Mouse (Mus musculus) yolk sac, embryonic 10.5 days (tissue): ENCODE measurements at regions not wholly inside any gene's neighbourhood (a gene's known extent, or its start where the extent isn't known, plus 50 kb on each side); places are given as distances from the start of the nearest gene placed in this dataset.
"Not testable (repeated sequence)": the region's sequence is repeated elsewhere in the genome, so short reads cannot be mapped to it uniquely, and the experiment has no call there.

Experiments used
- DNase-seq: peaks from one replicate; pipeline ENCODE4 v3.0.0-alpha.2; 2017; ENCODE audit warnings: low spot score

DNA sequence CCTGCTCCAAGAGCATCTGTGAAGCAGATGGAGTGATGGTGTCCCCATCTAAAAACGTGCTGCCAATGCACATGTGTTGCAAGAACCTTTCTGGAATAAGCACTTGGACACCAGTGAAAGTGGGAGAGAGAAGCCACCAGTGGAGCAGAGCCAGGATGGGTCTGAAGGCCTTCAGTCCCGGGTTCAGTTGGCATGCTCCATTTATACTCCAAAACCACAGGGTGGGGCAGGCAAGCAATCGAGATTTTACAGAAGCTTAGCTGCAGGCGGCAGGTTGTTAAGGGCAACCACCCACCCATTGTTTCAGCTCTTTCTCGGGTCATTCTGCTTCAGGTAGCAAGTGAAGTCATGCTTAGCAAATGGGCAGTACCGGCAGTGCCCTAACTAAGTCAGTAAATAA, 51.8 kb upstream of the Sv2b start:
- no peak for DNase-seq

- no peak for DNase-seq
Measured at GRCm38 (mm10) chr7:75362541-75362940, 53.5 kb upstream of the Sv2b start.

GRCm38 (mm10) chr7:75365480-75365879, 56.4 kb upstream of the Sv2b start:
- no peak for DNase-seq

DNA sequence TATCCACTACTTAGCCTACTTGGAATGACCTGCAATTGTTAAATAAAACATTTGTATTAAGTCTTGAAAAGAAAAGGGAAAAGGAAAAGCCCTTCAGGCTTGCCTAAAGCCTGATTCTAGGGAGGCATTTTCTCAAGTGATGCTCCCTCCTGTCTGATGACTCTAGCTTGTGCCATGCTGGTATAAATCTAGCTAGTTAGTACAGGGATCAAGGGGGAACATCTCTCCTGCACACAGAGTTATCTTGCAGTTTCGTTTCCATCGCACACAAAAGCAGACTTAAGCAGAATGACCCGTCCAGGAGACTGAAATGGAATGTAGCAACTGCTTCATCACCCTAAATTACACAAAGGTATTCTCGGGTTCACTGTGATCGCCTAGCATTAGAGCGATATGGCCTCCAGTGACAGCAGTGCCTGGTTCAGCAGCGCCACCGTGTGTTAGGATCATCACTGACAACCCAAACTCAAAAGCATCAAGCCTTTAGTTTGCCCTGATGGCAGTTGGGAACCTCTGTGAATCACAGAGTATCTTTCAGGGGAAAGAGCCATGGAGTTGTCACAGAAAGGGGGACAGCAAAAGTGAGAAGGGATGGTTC, 57.3 kb upstream of the Sv2b start:
- DNase-seq = peak; percentile 40

DNA sequence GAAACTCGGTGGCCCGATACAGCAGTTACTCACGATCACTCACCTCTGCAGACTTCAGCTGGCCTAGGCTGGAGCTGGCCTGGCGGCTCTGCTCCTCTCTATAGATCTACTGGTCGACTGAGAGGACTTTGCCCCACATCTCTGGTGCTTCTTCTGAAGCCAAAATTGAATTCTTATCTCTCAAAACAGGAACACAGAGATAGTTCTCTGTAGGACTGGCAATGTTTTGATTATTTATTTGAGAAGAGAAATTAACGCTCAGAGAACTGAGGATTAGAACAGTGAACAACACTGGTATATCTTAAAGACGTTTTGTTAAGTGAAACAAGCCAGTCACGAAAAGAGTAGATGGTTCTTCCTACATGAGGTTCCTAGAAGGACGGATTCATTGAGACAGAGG, 59.3 kb upstream of the Sv2b start:
- DNase-seq = no peak

GRCm38 (mm10) chr7:75369366-75369765, 60.3 kb upstream of the Sv2b start:
- DNase-seq = no peak

DNA sequence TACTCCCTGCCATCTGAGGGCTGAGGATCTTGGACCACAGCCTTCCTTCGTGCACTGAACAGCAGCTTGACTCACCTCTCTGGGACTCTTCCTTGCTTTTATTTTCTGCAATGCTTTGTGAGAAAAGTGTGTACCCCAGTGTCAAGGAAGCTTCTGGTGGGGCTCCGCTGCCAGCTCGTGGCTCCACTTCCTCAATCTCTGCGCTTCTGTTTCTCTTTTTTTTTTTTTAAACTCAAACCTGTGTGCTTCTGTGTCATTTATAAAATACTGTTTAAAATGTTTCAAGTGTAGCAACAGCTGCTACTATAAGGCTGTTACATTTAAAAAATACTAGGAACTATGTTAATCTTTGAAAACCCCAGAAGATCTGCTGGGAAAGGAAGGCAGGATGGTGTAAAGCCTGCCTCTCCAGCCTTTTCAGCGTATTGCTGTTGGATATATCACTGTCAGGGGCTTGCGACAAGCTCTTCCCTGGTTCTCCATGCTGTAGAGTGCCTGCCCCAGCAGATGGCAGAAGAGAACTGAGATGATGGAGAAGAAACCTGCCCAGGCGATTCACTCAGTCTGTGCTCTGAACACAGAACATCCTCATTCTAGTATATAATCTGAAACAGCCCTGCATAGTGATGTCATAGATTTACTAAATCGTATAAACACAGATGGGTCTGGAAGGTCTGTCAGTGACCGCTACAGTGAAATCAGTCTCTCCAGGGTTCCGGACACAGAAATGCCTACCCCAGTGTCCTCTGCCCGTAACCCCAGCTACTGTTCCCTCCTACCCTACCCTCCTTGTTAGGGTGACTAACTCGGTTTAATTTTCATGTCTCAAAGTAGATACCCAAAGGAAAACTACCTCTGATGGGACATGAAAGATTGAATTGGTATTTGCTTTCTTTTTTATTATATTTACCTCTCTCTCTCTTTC, 61.8 kb upstream of the Sv2b start:
- DNase-seq = peak; percentile 74

GRCm38 (mm10) chr7:75371520-75371876, 62.4 kb upstream of the Sv2b start:
- DNase-seq = no peak

- DNase-seq = no peak
Measured at GRCm38 (mm10) chr7:75371991-75372390, 62.9 kb upstream of the Sv2b start.

DNA sequence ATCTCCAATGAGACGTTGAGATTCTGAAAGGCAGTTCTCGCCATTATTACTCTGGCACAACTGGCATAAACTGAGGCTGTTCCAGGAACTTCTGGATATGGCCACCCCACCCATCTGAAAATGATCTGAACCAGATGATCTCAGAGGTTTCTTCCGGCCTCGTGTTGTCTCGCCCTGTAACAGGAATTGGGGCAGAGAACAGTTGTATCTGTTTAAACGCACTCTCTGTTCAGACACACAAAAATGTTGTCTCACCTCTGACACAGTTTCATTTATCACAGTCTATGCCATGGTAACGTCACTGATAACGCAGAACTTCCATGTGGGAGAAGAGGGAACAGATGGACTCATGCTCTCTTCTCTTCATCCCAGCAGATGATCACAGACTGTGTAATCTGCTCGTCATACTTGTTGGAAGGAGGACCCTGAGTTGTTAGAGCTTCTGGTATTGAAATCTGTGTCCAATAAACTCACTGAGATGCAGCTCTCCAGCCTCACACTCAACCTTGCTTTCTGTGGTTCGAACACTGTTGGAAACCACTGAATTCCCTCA, 63.9 kb upstream of the Sv2b start:
- DNase-seq = no peak

- DNase-seq = no peak
Measured at GRCm38 (mm10) chr7:75374506-75374905, 65.4 kb upstream of the Sv2b start.

GRCm38 (mm10) chr7:75379595-75379994, 70.5 kb upstream of the Sv2b start:
- DNase-seq = no peak

DNA sequence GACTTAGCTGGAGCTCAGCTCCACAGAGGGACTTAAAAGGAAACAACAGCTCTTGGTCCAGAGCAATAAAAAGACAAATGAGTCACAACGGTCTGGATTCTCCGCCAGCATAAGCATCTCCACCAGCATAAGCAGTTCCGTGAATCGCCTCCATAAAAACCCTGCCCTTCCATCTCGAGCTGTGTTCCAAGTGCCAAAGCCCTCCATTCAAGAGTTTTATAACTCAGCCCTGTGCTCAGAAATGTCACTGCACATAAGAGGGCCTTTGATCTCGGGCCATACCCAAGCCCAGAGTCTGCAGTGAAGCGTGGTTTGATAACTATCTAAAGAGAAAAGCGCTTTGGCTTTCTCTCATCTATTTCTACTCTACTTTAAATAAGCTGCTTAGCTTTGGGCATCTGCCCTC, 70.8 kb upstream of the Akap13 start:
- DNase-seq = no peak

- no peak for DNase-seq
Measured at GRCm38 (mm10) chr7:75387033-75387432, 68.3 kb upstream of the Akap13 start.

- no peak for DNase-seq
Measured at GRCm38 (mm10) chr7:75387821-75388431, 67.4 kb upstream of the Akap13 start.

DNA sequence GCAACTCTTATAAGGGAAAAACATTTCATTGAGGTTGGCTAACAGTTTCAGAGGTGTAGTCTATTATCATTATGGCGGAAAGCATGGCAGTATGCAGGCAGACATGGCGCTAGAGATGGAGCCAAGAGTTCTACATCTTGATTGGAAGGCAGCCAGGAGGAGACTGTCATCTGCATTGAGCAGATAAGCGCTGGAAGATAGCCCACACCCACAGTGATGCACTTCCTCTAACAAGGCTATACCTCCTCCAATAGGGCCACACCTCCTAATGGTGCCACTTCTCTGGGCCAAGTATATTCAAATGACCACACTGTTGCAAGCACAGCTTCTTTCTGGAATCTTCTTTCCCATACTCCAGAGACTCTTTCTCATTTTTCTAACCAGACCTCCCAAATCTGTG, 65.2 kb upstream of the Akap13 start:
- DNase-seq = no peak

- DNase-seq = no peak
Measured at GRCm38 (mm10) chr7:75392783-75393182, 62.6 kb upstream of the Akap13 start.

- DNase-seq = no peak
Measured at GRCm38 (mm10) chr7:75393466-75393865, 61.9 kb upstream of the Akap13 start.

- no peak for DNase-seq
Measured at GRCm38 (mm10) chr7:75394866-75395580, 60.3 kb upstream of the Akap13 start.

GRCm38 (mm10) chr7:75397559-75397958, 57.8 kb upstream of the Akap13 start:
- peak; percentile 22 for DNase-seq

DNA sequence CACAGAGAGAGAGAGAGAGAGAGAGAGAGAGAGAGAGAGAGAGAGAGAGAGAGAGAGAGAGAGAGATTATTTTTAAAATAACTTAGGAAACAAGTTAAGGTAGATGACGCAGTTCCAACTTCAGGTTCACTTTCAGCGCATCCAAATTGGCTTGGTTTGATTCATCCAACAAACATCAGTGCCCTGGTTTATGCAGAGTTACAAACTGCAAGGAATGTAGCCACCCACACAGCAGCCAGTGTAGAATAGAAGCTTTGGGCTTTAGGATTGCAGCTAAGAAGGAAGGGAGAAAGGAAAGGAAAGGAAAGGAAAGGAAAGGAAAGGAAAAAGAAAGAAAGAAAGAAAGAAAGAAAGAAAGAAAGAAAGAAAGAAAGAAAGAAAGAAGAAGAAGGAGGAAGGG, 56.9 kb upstream of the Akap13 start:
- not testable (repeated sequence) for DNase-seq
